Mouse (Mus musculus): ENCODE results near the gene Rpl28. TPM values are rescaled to one million over a fixed set of nuclear protein-coding genes. Genes with fewer than 3 reads are reported as not detected.

The Rpl28 gene
- 100 to 1,000 TPM; 484 to 506 TPM for total RNA-seq (2021)

DNA sequence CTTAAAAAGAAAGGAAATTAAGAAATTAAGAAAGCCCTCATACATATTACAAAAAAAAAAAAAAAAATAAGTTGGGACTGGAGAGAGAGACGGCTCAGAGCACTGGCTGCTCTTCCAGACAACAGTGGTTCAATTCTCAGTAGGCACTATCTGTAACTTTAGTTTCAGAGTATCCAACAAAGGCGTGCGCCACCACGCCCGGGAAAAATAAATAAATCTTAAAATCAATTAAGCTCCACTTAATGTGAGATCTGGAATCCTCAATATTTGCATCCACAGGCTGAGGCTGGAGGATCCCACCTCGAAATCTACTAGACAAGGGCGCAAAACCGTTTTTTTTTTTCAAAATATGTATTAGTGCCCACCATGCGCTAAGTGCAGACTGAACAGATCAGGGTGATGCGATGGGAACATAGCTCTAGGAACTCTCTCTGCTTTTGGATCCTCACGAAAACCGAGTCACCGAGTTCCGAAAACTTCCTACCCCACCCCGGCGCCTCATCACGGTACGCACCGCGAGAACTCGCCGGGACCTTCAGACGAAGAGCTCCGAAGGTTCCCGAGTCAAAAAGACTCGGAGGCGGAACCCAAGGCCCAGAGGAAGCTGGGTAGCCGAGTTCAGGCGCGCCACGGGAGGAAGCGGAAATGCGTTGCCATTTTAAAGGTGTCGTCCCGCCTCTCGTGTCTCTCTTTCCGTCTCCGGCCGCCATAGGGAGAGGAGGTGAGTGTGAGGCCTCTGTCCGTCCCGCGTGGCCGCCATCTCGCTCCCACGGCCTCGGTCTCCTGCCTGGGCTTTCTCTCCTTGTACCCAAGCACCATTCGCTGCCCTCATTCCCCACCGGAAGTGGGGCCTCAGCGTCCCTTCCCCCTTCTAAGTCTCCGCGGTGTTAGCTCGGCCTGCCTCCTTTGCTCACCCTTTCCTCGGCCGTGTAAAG is at the start of gene Rpl28:
Gene Rpl28 (plus strand): TSS at position 597 of the 935 bp plus-strand sequence.
- peak; percentile 86 to 89 for DNase-seq (ENCODE audit: extremely low spot score in 1 of 2, low spot score in 1 of 2)

DNA sequence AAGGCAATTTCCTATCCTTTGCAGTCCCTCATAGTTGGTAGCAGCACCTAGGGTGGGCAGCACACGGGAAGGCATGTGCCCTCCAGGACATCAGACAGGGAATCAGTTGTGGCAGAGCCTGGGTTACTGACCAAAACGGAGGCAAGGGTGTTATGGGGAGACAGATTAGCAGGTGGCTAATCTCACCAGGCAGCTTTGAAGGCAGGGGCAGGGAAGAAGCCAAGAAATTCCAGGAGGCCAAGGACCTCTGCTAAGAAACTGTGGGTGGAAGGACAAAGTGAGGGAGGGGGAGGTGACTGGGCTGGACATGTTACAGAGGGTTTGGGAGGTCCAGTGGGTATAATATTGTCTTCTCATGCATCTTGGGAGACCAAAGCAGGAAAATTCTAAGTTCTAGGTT is 49.3 kb upstream of the Rpl28 start:
- DNase-seq (ENCODE audit: extremely low spot score in 1 of 2, low spot score in 1 of 2) = no peak

DNA sequence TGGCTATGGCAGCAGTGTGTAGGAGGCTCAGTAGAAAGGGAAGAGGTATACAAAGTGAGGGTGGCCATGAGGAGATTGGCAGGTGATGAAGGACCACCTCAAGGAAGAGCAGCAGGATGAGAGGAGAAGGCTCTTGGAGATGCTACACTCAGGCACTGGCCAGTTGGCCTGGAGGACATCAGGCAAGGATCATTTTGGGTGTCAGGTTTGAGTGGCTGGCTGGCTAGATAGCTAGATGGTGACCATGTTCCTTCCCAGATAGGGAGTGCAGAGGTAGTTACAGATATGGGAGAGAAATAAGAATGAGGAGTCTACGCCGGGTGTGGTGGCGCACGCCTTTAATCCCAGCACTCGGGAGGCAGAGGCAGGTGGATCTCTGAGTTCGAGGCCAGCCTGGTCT is 47.8 kb upstream of the Rpl28 start:
- no peak for DNase-seq (ENCODE audit: extremely low spot score in 1 of 2, low spot score in 1 of 2)

DNA sequence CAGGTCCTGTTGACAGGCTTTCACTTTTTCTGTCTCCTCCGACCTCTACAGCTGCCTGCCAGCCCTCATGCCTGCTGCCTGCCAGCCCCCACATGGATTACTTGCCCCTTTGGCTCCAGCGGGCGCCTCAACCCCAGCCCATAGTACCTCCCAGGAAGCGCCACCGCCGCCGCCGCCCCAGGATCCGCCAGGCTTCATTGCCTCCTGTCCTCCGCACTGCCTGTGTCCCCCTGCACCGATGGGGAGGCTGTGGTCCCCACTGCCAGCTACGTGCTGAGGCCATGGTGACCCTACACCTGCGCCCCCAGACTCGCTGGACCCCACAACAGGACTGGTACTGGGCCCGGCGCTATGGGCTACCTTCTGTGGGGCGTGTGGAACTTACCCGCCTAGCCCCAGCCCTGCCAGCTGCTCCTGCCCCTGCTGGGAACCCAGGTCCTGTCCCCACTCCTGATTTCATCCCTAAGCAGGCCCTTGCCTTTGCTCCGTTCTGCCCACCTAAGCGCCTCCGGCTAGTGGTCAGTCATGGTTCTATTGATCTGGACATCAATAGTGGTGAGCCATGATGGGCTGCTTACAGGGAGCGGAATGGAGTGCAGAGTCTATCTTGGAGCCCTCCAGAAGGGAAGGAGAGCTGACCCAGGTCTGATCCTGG is 46.2 kb upstream of the Rpl28 start:
- no peak for DNase-seq (ENCODE audit: extremely low spot score in 1 of 2, low spot score in 1 of 2)

DNA sequence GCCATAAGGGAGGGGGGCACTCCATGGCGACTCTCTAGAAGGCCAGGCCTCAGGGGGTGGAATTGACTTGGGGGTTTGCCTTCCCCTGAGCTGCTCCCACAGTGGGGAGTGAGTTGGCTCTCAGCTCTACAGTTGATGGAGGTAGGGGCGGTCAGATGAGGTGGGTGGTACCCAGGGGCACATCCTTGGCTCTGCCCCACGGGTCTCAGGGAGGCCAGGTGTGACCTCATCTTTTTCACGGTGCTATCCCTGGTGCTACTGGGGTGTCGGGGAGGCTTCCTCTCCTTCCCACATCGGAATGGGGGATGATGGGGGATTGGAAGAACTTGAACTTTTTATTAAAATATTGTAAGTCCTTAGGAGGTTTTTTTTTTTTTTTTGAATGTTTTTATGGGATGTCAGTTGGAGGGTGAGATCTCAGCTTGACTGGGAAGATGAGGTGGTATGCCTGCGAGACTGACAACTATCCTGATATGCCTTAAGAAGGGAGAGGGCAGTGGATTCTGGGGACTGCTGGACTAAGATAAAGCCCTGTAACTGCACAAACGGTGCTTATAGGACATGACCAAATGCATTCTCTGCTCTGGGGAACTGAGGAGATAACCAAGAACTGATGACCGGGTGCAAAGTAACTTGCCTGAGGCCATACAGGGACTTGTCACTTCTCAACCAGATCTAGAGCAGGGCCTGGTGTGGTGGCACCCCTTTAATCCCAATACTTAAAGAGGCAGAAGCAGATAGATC is 45.3 kb upstream of the Rpl28 start:
- no peak for DNase-seq (ENCODE audit: extremely low spot score in 1 of 2, low spot score in 1 of 2)

DNA sequence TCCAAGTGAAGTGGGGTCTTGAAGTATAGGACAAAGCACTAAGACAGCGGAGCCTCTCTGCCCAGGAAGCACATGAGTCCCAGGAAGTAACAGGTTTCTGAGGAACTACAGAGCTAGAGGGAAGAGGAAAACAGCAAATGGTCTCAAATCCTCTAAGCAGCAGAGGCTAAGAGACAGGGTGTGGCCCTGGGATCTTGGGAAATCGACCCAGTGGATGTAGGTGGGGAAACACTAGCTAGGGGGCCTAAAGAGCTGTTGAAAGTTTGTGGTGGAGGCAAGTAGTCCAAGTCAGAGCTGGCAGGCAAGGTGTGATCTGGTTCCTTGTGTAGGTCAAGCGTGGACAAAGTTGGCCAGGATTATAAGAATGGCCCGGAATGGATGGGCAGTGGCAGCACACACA is 44.4 kb upstream of the Rpl28 start:
- DNase-seq (ENCODE audit: extremely low spot score in 1 of 2, low spot score in 1 of 2) = no peak

DNA sequence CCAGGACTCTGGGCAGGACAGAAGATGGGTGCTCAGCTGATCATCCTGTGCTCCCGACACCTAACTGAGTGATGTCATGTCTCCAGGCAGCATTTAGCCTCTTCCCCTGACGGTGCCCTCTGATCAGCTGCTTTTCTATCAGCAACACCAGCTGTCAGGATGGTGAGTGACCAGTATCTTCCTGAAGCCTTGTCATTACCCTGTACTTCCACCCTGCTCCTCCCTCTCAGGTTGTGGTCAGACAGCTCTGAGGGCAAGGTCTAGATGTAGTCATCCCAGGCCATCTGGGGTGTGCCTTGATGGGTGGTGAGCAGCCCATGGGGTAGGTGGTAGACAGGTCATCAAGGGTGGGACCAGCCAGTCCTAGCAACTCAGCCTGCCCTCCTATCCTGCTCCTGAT is 43.5 kb upstream of the Rpl28 start:
- DNase-seq (ENCODE audit: extremely low spot score in 1 of 2, low spot score in 1 of 2) = no peak

DNA sequence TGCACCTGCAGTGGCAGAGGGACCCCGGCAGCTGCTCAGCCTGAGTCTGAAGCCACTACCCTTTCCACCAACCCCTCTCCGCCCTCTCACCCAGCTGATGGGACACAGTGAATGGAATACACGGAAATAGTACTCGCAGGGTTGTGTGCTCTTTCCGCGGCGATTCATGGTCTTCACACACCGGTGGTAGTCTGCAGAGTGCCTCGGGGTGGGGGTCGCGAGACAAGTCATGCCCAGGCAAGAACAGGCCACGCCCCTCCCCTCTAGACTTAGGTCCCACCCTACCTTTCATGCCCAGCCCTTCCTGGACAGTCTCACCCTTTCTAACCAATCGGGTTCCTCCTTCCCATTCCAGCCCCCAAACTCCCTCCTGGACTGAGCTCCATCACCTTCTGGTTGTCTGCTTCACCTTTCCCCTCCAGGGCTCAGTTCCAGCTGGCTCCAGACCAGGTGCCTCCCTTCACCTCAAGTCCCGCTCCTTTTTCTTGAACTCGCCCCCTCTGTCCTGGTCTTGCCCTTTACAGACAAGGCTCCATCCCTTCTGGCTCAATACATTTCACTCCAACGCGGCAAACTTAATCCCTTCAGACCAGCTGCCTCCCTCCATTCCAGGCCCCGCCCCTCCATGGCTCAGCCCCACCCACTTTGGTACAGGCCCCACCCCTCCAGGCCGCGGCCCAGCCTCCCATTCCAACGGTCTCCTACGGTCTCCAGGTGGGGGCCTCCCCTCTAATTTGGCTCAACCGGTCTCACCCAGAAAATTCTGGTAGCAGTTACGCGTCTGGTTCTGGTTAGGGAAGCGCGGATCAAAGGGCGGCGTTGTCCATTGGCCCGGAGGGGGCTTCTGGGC is 40.5 kb upstream of the Rpl28 start:
- DNase-seq (ENCODE audit: extremely low spot score in 1 of 2, low spot score in 1 of 2) = no peak

DNA sequence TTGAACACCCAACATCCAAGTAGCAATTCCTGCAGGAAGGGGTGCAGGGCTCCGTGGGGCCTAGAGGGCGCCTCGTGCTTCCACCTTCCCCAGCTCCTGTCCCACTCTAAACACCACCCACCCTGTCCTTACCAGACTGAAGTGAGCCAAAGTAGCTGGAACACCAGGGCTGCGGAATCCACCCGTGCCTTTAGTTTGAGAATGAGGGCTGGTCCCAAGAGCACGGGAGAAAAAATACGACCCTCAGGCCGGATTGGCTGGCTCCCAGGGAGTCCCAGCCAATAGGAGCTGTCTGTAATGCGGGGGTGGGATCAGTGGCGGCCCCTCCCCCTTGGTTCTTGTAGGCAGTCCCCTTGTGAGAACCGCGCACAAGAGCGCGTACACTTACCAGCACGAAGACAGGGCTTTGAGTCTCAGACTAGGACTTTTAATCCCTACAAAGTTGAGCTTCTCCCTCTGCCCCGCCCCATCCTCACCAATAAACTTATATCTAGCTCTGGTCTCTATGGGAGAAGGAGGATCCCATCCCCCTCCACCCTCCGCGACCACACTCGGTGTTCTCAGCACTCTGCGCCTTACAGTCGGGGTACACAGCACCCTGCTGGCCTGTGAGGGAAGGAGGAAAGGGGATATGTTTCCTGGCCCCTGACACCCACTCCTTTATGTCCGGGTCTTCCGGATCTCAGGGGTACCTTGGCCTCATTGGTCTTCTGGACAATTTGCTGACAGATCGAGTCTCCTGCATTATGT is 39.7 kb upstream of the Rpl28 start, which contains the start of gene Cox6b2:
Gene Cox6b2 (minus strand): TSS at position 274 of the 750 bp plus-strand sequence.
- DNase-seq (ENCODE audit: extremely low spot score in 1 of 2, low spot score in 1 of 2) = peak in 1 of 2 experiments; percentile 42

DNA sequence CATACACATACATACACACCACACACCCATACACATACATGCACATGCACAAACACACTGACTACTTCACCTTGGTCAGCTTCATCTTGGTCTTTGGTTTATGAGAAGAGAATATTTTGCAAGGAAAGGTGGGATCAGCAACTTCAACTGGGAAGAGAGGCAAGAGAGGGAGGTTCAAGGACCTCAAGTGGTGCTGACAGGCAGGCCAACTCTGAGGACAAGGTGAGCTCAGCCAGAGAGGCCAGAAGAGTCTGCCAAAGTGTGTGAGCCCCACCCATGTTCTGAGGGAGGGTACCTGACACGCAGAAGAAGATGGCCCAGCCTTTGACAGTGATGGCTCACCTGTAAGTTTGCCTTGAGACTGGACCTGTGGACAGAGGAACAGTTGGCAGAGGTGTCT is 33.0 kb upstream of the Rpl28 start:
- no peak for DNase-seq (ENCODE audit: extremely low spot score in 1 of 2, low spot score in 1 of 2)

DNA sequence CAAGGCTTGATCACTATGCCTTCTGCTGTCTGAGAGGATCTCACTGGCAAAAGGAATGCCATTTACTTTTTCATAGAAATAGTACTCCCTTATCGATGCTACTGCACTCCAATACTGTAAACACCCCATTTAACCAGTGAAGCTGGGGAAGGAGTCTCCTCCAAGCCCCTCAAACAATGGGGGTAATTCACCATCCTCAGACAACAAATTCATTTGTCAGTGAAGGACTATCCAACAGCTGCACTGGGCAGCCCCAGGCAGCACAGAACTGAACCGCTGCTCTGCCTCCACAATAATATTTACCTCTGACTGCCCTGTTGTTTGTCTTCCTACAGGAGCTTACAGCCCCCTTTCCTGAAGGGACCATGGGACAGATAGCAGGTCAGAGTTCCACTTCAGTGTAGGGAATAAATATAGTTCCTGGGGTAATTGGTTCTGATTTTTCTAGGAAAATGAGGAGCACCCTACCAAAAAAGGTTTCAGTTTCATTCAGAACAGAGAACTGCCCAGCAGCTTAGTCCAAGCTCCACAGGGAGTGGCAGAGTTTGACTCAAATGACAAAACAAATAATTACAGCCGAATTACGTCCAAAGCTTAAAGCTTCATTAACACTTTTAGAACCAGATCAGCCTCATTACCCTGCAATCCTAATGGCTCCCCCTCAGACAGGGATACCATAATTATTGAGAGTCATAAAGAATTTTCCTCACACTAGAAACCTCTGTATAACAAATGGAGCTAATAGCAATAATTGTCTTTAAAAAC is 27.5 kb upstream of the Rpl28 start:
- DNase-seq (ENCODE audit: extremely low spot score in 1 of 2, low spot score in 1 of 2) = no peak

DNA sequence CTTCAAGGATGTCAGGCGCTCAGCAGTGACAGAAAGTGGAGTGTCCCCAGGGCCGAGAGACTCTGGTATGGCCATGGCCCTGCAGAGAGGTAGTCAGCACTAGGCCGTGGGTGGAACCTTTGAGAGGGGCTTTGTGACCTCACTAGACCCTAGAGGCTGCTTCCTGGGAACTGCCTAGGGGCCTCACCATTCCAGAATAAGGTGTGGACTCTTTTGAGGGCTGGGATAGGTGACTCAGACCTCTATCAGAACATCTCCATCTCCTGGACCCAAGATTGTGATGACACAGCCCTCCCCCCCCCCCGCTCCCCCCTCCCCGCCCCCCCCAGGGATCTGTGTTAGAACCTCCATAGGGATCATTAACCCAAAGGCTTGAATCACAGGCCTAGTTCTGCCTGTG is 21.5 kb upstream of the Rpl28 start, which contains the start of gene Fam71e2:
Gene Fam71e2 (minus strand): TSS at position 101 of the 400 bp plus-strand sequence.
- DNase-seq (ENCODE audit: extremely low spot score in 1 of 2, low spot score in 1 of 2) = no peak

DNA sequence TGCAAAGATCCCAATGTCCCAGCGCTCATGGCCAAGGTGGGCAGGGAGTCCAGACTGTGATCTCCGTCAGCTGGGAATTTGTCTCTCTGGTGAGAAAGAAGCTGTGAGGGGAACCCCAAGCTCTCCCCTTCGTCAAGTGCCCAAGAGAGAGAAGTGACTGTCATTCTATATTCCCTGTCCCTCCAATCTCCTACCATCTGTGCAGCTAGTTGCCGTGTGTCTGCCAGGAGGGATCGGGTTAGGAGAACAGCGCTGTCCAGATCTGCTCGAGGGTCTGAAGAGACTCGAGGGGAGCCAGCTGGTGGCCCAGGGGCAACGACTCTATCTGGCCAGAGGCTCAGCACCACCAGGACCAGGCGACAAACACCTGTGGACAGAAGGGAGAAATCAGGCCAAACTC is 16.5 kb upstream of the Rpl28 start:
- DNase-seq (ENCODE audit: extremely low spot score in 1 of 2, low spot score in 1 of 2) = no peak

DNA sequence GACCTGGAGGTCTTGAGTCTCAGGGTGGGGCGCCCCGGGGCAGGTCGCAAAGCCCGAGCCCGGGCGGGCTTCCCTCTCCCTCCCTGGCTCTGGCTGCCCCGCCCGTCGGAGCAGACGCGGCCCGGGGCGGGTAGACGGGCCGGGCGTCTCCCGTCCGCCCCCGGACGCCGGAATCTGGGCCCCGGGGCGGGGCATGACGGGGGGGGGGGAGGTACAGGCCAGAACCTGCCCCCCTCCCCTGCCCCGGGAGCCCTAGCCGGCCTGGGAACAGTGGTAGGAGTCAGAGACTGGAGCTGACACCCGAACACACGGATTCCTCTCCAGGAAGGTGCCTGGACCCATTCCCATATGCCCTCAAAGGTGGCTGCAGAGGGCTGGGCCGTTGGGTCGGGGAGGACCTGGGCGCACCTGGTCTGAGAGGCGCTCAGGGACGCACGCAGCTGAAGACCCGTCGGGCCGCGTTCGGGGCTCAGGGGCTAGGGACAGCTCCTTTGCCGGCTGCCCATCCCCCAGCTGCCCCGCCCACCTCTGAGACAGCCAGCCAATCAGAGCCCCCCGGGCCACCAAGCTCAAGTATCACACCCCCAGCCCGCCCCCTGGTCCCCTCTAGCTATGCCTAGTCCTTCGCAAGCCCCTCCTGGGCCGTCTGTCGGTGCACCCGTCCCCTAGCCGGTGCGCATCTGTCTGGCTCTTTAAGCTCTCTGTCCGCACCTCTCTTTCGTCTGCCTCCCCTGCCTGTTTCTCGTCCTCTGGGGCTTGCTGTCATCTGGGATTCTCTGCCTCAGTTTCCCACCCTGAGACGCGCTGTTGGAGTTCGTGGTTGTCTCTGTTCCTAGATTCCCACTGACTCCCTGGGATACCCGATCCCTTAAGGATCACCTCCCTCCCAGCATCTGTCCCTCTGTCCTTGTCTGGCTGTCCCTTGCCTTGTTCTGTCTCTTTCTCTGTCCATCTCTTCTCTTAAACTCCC is 15.5 kb upstream of the Rpl28 start:
- no peak for DNase-seq (ENCODE audit: extremely low spot score in 1 of 2, low spot score in 1 of 2)

DNA sequence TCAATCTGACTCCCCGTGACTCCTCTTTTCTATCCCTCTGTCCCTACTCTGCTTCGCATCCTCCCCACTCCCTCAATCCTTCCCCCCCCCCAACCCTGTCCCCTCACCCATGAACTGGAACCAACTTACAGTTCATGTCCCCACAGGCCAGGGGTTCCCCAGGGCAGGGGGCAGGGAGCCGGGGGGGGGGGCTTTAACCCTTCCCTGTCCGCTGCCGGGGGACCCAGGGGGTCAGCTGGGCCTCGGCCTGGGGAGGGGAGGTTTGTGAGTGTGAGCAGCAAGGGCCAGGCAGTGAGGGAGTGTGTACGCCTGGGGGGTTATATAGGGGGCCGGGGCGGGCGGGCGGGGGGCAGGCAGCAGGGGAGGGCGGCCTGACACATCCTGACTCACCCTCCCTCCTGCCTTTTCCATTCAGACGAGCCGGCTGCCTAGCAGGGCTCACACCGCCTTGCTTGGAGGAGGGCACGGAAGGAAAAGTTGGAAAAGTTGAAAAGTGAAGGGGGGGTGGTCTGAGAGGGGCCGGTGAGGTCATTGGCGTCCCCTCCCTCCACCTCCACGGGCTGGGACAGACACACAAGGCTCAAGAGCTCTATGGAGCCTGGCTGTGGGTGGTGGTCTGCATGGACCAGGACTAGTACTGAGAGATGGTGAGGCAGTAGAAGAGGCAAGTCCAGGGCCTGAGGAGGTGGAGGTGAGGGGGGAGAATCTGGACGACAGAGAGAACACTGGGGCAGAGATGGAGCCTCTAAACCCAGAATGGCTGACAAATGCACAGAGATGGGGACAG is 14.6 kb upstream of the Rpl28 start:
- no peak for DNase-seq (ENCODE audit: extremely low spot score in 1 of 2, low spot score in 1 of 2)

DNA sequence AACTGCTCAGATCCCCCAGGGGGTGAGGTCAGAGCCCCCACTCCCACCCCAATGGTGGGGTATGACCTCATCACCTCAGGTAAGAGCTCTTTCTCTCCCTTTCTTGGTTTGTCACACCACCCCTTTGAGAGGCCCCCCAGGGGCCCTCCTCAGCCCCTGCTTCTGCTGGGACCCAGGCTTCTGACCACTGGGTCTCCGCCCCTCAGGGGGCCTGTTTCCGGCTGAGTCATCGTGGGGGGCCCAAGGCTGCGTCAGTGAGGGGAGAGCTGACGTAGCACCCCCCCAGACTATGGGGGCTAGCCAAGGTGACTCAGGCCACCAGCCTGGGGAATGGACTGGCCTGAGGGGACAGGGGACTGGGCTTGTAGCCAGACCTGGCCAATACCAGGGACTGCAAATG is 12.8 kb upstream of the Rpl28 start:
- no peak for DNase-seq (ENCODE audit: extremely low spot score in 1 of 2, low spot score in 1 of 2)

DNA sequence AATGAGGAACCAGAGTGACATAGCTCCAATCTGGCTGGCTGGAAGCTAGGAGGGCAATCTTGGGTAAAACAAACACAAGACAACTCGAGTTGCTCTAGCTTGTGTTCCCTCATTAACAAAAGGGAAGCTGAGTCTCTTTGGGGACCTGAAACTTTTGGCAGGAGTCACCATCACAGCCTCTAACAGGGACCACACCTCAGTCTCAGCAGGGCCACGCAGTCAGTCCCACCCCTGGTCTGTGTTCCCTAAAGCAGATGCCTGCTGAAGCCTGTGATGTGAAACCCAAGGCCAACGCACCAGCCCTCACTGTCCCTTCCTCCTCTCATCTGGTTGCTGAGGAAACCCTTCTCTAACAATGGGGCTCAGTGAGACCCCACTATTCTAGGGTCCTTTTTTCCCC is 10.5 kb upstream of the Rpl28 start:
- no peak for DNase-seq (ENCODE audit: extremely low spot score in 1 of 2, low spot score in 1 of 2)
